Mouse (Mus musculus): ENCODE data around the gene Cd70.

DNA sequence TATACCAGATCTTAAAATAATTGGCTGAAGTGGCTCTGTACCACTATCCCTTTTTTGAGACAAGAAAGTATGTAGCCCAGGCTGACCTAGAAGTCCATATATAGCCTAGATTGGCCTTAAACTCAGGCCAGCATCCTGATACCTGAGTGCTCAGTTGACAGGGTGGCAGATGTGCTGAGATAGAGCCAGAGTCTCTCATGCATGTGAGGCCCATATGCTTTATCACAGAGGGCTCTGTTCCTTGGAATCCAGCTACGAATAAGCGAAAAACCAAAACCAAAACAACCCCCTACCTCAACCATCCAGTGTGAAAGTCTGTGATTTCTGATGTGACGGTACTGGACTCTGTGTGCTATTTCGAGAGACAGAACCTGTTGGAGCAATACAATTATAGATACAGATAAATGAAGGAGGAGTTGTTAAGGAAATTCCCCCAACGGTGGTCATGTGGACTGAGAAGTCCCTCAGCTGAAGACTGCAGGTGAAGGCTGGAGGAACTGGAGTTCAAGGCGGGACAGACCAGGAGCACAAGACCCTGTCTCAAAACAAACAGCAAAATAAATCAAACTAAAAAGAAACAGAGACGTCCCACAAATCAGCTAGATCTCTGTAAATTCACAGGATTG lies 41.4 kb downstream of the Cd70 start:
- TF ChIP-seq POLR2A (IDR thresholded peaks at IDR 0.05; ENCODE audit: borderline replicate concordance, extremely low read depth, low read depth, low read length) = no peak
- TF ChIP-seq CTCF (IDR thresholded peaks at IDR 0.05; ENCODE audit: insufficient read depth, low read length) = no peak

Data from lung, adult 2 months (tissue).